Mouse (Mus musculus) liver, adult 2 months (tissue): ENCODE data around the gene Gm4756.

Experiments used
- CTCF ChIP-seq: fragments of 200-500 bp; IDR thresholded peaks from 2 replicates; pipeline ENCODE4 v1.5.1; 2011; ENCODE audit warnings: low read depth, low read length, control low read depth
- POLR2A ChIP-seq: fragments of 200-500 bp; IDR thresholded peaks from 2 replicates; pipeline ENCODE4 v1.6.1; 2011; ENCODE audit warnings: low read length, control low read depth; ENCODE audit not compliant: insufficient read depth; ENCODE audit errors: extremely low read depth

GRCm38 (mm10) chr12:72622853-72623496 is 26.5 kb downstream of the Gm4756 start:
- no peak for TF ChIP-seq CTCF
- TF ChIP-seq POLR2A, result no peak
